Mouse (Mus musculus) midbrain, postnatal 0 days (tissue): ENCODE measurements around the gene Tprgl. TPM values are rescaled to one million over a fixed set of nuclear protein-coding genes. Genes with fewer than 3 reads are reported as not detected.
A peak's percentile ranks its signal among the peaks of the same experiment; 100 is the strongest.

Source experiments
- ATAC-seq: fragments of 200-750 bp; cut with Nextera tagmentation; 2 replicates; pipeline ENCODE4 v1.8.0; 2017; ENCODE audit warnings: moderate number of reproducible peaks, mild to moderate bottlenecking, moderate TSS enrichment, moderate library complexity; ENCODE audit not compliant: low FRiP score
- DNase-seq: peaks from one replicate; pipeline ENCODE4 v3.0.0-alpha.2; 2015; ENCODE audit warnings: low spot score
- H3K27ac ChIP-seq: fragments of 300-500 bp; sonication (generic); 2 replicates; pipeline ENCODE4 v1.5.1; 2014; ENCODE audit warnings: low read depth, mild to moderate bottlenecking, low read length, mixed read lengths
- H3K27me3 ChIP-seq: fragments of 300-500 bp; sonication (generic); 2 replicates; pipeline ENCODE4 v1.6.1; 2014; ENCODE audit warnings: low read length, control low read depth, mixed read lengths; ENCODE audit not compliant: insufficient read depth
- H3K36me3 ChIP-seq: fragments of 300-500 bp; sonication (generic); 2 replicates; pipeline ENCODE4 v1.6.1; 2014; ENCODE audit warnings: low read length, control low read depth, mixed read lengths; ENCODE audit not compliant: insufficient read depth
- H3K4me1 ChIP-seq: fragments of 300-500 bp; sonication (generic); 2 replicates; pipeline ENCODE4 v1.6.1; 2014; ENCODE audit warnings: mild to moderate bottlenecking, control low read depth, antibody characterized with exemption, low read length, mixed read lengths; ENCODE audit not compliant: insufficient read depth
- H3K4me2 ChIP-seq: fragments of 300-500 bp; sonication (generic); 2 replicates; pipeline ENCODE4 v1.6.1; 2014; ENCODE audit warnings: low read depth, mild to moderate bottlenecking, low read length, mixed read lengths; ENCODE audit not compliant: poor library complexity, severe bottlenecking
- H3K4me3 ChIP-seq: fragments of 300-500 bp; sonication (generic); 2 replicates; pipeline ENCODE4 v1.5.1; 2014; ENCODE audit warnings: low read depth, mild to moderate bottlenecking, low read length, moderate library complexity
- H3K9ac ChIP-seq: fragments of 300-500 bp; sonication (generic); replicated peaks from 2 replicates; pipeline ENCODE4 v1.6.1; 2014; ENCODE audit warnings: mild to moderate bottlenecking, low read length, moderate library complexity, mixed read lengths; ENCODE audit not compliant: poor library complexity, severe bottlenecking
- H3K9me3 ChIP-seq: fragments of 300-500 bp; sonication (generic); 2 replicates; pipeline ENCODE4 v1.6.1; 2016; ENCODE audit warnings: low read length, control low read depth
- CTCF ChIP-seq: IDR thresholded peaks from 2 replicates; pipeline ENCODE4 v1.5.1; 2016; ENCODE audit warnings: antibody characterized with exemption, mild to moderate bottlenecking
- WGBS: fragments of 180-500 bp; shearing (Covaris S2); extraction: QIAGEN DNeasy Blood & Tissue Kit; methylation state at CpG from one replicate; pipeline ENCODE4 v1.1.7; 2014; 5-methylcytosine and 5-hydroxymethylcytosine counted together
- polyA plus RNA-seq: library from polyadenylated mRNA; unstranded; fragments of >200 nt; fragmentation: Nextera tagmentation; extraction: Ambion mirVana; gene quantifications from 2 replicates; pipeline ENCODE4 v1.2.1, GENCODE M21; 2015
- total RNA-seq: library from RNA; depleted of rRNA; stranded (reverse); fragments of >200 nt; gene quantifications from 2 replicates; pipeline ENCODE4 v1.2.3, GENCODE M21; 2014; rRNA removed

Tprgl gene
- total RNA-seq, result 210 and 241 TPM in 2 replicates
- polyA plus RNA-seq, result 227 and 250 TPM in 2 replicates

DNA sequence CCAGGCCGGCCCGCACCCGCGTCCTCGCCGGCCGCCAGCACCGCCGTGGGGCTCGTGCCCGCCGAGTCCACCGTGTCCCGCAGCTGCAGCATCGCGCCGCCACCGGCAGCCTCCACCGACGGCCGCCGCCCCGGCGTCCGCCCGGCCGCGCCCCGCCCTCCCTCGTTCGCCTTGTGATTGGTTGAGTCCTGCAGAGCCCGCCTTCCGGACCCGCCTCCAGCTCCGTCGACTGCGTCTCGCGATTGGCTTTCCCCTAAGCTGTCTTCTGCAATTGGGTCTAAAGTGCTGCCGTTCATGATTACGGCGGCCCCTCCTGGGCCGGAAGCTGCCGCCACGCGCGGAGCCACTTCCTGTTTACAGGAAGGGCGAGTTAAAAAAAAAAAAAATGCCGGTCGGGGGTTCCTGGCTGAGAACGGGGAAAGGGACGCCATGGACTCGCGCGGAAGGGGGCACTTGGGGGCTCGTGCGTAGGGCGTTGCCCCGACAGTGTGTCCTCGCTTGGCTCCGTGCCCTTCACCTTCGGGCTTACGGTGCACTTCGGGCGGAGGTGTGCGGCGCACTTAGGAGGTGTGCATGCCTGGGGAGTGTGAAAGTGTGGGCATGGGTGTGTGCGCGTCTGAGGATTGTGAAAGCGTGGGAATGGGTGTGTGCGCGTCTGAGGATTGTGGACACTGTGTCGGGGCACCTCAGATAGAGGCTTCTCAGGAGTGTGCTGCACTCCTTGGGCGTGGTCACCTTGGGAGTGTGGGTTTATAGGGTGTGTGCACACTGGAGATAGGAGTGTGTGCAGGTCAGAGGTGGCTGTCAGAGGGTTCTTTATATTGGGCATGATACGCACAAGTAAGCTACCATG, at the start of gene Tprgl:
Gene Tprgl, minus strand, starts transcription at position 129 of the 853 bp plus-strand sequence.
- Histone ChIP-seq H3K4me3 (peak within 1 kb of the TSS; percentile 82), H3K27me3 (no peaks in the 10 kb centered on the region), H3K4me2 (peak within 1 kb of the TSS; percentile 96), H3K36me3 (peaks cover 22% of the 10 kb centered on the region), H3K9ac (peak within 1 kb of the TSS; percentile 79), H3K4me1 (0 out of 2 replicates have a peak, but pooled peaks cover 4% of the 10 kb centered on the region), H3K9me3 (no peaks in the 10 kb centered on the region), H3K27ac (peak within 1 kb of the TSS; percentile 77)
- peak; percentile 95 for ATAC-seq
- peak; percentile 98 for DNase-seq
- no peak for TF ChIP-seq CTCF
- 2% methylated on average over 71 of the region's 75 CpGs for WGBS

DNA sequence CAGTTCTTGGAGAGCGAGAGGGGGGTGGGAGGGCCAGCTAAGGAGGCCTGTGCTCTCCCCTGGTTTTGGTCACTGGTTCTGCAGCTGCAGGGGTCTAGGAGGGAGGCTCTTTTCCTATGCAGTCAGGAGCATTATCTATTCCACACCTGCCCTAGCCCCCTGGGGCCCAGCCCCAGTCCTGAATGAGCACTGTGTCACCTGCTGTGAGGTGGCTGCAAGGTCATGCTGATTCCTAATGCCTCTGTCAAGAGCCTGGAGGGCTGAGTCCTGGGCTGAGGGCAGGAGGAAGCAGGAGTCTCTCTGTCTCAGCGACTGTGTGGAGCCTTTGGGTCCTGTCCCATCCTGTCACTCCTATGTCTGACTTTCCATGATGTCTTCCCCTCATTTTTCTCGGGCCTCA, 49.4 kb upstream of the Tprgl start:
- H3K36me3 ChIP-seq, result no peaks in the 10 kb centered on the region
- H3K27ac ChIP-seq, result no peak overlapping the region
- H3K9ac ChIP-seq, result no peak overlapping the region
- H3K4me1 ChIP-seq, result no peaks in the 10 kb centered on the region
- no peak for ATAC-seq
- no peak overlapping the region for H3K4me2 ChIP-seq
- H3K9me3 ChIP-seq, result no peaks in the 10 kb centered on the region
- TF ChIP-seq CTCF, result no peak
- H3K27me3 ChIP-seq, result no peaks in the 10 kb centered on the region
- H3K4me3 ChIP-seq, result no peak overlapping the region
- WGBS, result 18% methylated on average over 3 of the region's 3 CpGs
- no peak for DNase-seq

DNA sequence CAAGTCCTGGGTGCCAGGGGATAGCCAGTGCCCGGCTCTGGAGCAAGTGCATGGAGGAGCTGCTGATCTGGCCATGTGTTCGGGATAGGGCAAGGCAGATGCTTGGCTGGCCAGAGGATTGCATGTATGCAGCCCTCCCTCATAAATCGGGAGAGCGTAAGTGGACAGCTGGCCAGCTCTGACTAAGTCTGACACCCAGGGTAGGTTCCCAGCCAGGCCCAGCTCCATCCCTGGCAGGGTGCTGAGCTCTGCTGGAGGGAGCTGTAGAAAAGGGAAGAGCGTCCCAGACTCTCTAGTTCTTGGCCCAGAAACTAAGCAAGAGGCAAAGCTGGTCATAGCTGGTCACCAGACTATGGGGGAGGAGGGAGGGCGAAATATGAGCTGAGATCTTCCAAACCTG, 48.6 kb upstream of the Tprgl start:
- ATAC-seq, result no peak
- no peaks in the 10 kb centered on the region for H3K4me1 ChIP-seq
- H3K9ac ChIP-seq, result no peak overlapping the region
- H3K4me3 ChIP-seq, result no peak overlapping the region
- H3K9me3 ChIP-seq, result no peaks in the 10 kb centered on the region
- no peaks in the 10 kb centered on the region for H3K27me3 ChIP-seq
- 68% methylated on average over 6 of the region's 6 CpGs for WGBS
- no peaks in the 10 kb centered on the region for H3K36me3 ChIP-seq
- DNase-seq, result no peak
- no peak overlapping the region for H3K4me2 ChIP-seq
- no peak overlapping the region for H3K27ac ChIP-seq
- no peak for TF ChIP-seq CTCF

DNA sequence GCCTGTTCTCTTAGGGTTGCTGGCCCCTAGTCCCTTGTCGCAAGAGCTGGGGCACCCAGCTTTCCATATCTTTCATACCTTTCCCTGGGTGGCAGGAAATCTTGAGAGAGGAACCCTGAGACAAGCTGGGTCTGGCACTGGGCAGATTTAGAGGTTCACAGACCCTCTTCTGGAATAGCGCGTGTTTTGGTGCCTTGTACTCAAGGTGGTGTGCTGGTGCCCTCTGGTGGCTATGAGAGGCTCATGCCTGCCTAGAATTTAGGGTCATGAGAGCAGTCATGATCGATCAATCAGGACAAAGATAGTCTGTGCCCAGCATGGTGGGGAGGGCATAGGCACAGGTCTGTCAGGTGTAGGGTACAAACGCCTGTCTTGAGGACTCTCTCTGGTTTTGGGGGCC, 46.8 kb upstream of the Tprgl start:
- Histone ChIP-seq H3K9me3 (no peaks in the 10 kb centered on the region), H3K4me2 (no peak overlapping the region), H3K4me1 (no peaks in the 10 kb centered on the region), H3K27me3 (no peaks in the 10 kb centered on the region), H3K27ac (no peak overlapping the region), H3K36me3 (no peaks in the 10 kb centered on the region), H3K4me3 (no peak overlapping the region), H3K9ac (no peak overlapping the region)
- 14% methylated on average over 5 of the region's 5 CpGs for WGBS
- peak; percentile 99 for TF ChIP-seq CTCF
- peak; percentile 78 for ATAC-seq
- peak; percentile 87 for DNase-seq

DNA sequence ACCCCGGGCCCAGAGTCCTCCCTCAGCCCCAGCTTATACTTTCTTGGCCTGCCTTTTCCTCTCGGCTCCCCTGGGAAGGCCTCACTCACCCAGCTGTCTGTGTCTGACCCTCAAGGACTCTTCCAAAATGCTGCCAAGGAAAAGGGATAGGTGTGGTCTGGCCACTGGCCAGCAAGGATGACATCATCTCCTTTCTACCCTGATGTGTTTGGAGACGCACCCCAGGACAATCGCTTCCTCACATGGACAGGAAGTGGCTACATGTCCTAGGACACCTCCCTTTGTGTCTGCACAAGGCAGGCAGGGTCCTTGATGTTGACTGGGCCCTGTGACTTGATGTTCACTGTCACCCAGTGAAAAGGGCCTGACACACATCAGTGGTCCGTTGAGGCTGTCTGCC, 44.9 kb upstream of the Tprgl start:
- Histone ChIP-seq H3K9me3 (no peaks in the 10 kb centered on the region), H3K36me3 (no peaks in the 10 kb centered on the region), H3K27ac (no peak overlapping the region), H3K9ac (no peak overlapping the region), H3K4me1 (no peaks in the 10 kb centered on the region), H3K4me2 (no peak overlapping the region), H3K4me3 (no peak overlapping the region), H3K27me3 (no peaks in the 10 kb centered on the region)
- DNase-seq (no peak), ATAC-seq (no peak)
- WGBS, result 75% methylated on average over 5 of the region's 5 CpGs
- no peak for TF ChIP-seq CTCF

DNA sequence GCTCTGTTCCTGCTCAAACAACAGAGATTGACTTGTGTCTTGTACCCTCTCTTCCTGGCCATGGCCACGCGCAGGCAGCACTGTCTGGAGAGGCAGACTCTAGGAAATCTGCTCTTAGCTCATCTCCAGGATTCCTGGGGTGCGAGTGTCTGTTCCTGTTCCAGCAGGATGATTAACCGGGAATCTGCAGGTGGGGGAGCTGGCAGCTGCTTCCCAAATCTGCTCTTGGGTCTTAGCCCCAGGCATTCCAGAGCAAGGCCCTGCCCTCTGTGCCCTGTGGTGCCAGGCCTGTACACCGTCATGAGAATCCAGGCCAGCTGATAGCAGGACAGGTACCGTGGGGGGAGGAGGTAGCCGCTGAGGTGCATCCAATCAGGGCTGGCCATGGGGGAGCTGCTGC, 44.1 kb upstream of the Tprgl start:
- Histone ChIP-seq H3K9me3 (no peaks in the 10 kb centered on the region), H3K27me3 (no peaks in the 10 kb centered on the region), H3K36me3 (no peaks in the 10 kb centered on the region), H3K9ac (no peak overlapping the region), H3K4me1 (no peaks in the 10 kb centered on the region), H3K27ac (no peak overlapping the region), H3K4me3 (no peak overlapping the region), H3K4me2 (no peak overlapping the region)
- no peak for TF ChIP-seq CTCF
- no peak for ATAC-seq
- WGBS, result 74% methylated on average over 7 of the region's 7 CpGs
- DNase-seq, result peak; percentile 22
